Mouse (Mus musculus) heart, embryonic 14.5 days (tissue): Measurements from ENCODE around the gene Mnx1. TPM values are rescaled to one million over a fixed set of nuclear protein-coding genes. Genes with fewer than 3 reads are reported as not detected.
"Not testable (repeated sequence)": the region's sequence is repeated elsewhere in the genome, so short reads cannot be mapped to it uniquely, and the experiment has no call there.

Experiments
- ATAC-seq: fragments of 200-750 bp; cut with Nextera tagmentation; 2 replicates; pipeline ENCODE4 v1.8.0; 2017; ENCODE audit warnings: low read depth, moderate TSS enrichment; ENCODE audit not compliant: insufficient number of reproducible peaks, insufficient read depth, low FRiP score
- H3K27ac ChIP-seq, 2 experiments: fragments of 200-500 bp in 1 of 2; fragments of 300-500 bp in 1 of 2; sonication (generic) in 1 of 2; replicated peaks in 1 of 2; 2 replicates each; pipeline ENCODE4 v1.5.1; 2012 to 2014; ENCODE audit warnings: low read depth in 2 of 2, low read length in 2 of 2, control low read depth in 1 of 2, mild to moderate bottlenecking in 1 of 2, mixed read lengths in 1 of 2; ENCODE audit not compliant: control insufficient read depth in 1 of 2, insufficient read depth in 1 of 2
- H3K27me3 ChIP-seq: fragments of 300-500 bp; sonication (generic); 2 replicates; pipeline ENCODE4 v1.6.1; 2014; ENCODE audit warnings: mild to moderate bottlenecking, low read length, control low read depth; ENCODE audit not compliant: control insufficient read depth, insufficient read depth
- H3K36me3 ChIP-seq: fragments of 300-500 bp; sonication (generic); 2 replicates; pipeline ENCODE4 v1.6.1; 2014; ENCODE audit warnings: mild to moderate bottlenecking, control low read depth, low read length, mixed read lengths; ENCODE audit not compliant: control insufficient read depth, insufficient read depth
- H3K4me1 ChIP-seq, 2 experiments: fragments of 200-500 bp in 1 of 2; fragments of 300-500 bp in 1 of 2; sonication (generic) in 1 of 2; 2 replicates each; pipeline ENCODE4 v1.6.1; 2012 to 2014; ENCODE audit warnings: low read length in 2 of 2, control low read depth in 1 of 2, mixed read lengths in 1 of 2; ENCODE audit not compliant: control insufficient read depth in 2 of 2, insufficient read depth in 2 of 2
- H3K4me2 ChIP-seq: fragments of 300-500 bp; sonication (generic); 2 replicates; pipeline ENCODE4 v1.6.1; 2014; ENCODE audit warnings: mild to moderate bottlenecking, low read length
- H3K4me3 ChIP-seq, 2 experiments: fragments of 200-500 bp in 1 of 2; fragments of 300-500 bp in 1 of 2; sonication (generic) in 1 of 2; 2 replicates each; pipeline ENCODE4 v1.5.1; 2012 to 2014; ENCODE audit warnings: low read length in 2 of 2, mild to moderate bottlenecking in 2 of 2, control low read depth in 1 of 2, low read depth in 1 of 2, moderate library complexity in 1 of 2; ENCODE audit not compliant: control insufficient read depth in 1 of 2, insufficient read depth in 1 of 2
- H3K9ac ChIP-seq: fragments of 300-500 bp; sonication (generic); 2 replicates; pipeline ENCODE4 v1.6.1; 2014; ENCODE audit warnings: mild to moderate bottlenecking, low read length
- H3K9me3 ChIP-seq: fragments of 300-500 bp; sonication (generic); 2 replicates; pipeline ENCODE4 v1.6.1; 2016; ENCODE audit warnings: low read length, control low read depth; ENCODE audit not compliant: control insufficient read depth
- WGBS: fragments of 180-500 bp; shearing (Covaris S2); extraction: QIAGEN DNeasy Blood & Tissue Kit; methylation state at CpG from one replicate; pipeline ENCODE4 v1.1.7; 2014; 5-methylcytosine and 5-hydroxymethylcytosine counted together
- polyA plus RNA-seq: library from polyadenylated mRNA; unstranded; fragments of >200 nt; fragmentation: Nextera tagmentation; extraction: Ambion mirVana; gene quantifications from 2 replicates; pipeline ENCODE4 v1.2.1, GENCODE M21; 2014

Gene Mnx1
- polyA plus RNA-seq, 1 experiment from 2014 or later = not detected

GRCm38 (mm10) chr5:29434872-29435358 is 43.4 kb downstream of the Mnx1 start:
- WGBS = under 1% methylated on average over 48 of the region's 48 CpGs
- Histone ChIP-seq H3K36me3 (peaks cover 45% of the 10 kb centered on the region), H3K27ac (peak overlapping the region; percentile 11 to 75; a peak in 3 of 4 replicates), H3K9me3 (no peaks in the 10 kb centered on the region), H3K9ac (peak overlapping the region; percentile 87), H3K4me2 (peak overlapping the region; percentile 78), H3K27me3 (peaks cover 6% of the 10 kb centered on the region; the same call in 1 of the 2 replicates), H3K4me3 (peak overlapping the region; percentile 84 to 86), H3K4me1 (peaks cover 8 to 13% of the 10 kb centered on the region in 2 experiments)
- peak; percentile 39 for ATAC-seq

GRCm38 (mm10) chr5:29434228-29434871 is 43.9 kb downstream of the Mnx1 start, which contains the start of gene Nom1:
Nom1 (plus strand) TSS chr5:29434664.
- peaks cover 6% of the 10 kb centered on the region; the same call in 1 of the 2 replicates for H3K27me3 ChIP-seq
- peak; percentile 88 for ATAC-seq
- WGBS = 5% methylated on average over 29 of the region's 29 CpGs
- H3K9ac ChIP-seq = peak within 1 kb of the TSS; percentile 87
- H3K9me3 ChIP-seq = no peaks in the 10 kb centered on the region
- H3K27ac ChIP-seq = peak within 1 kb of the TSS; percentile 11 to 75; a peak in 3 of 4 replicates
- H3K4me1 ChIP-seq = peaks cover 8 to 13% of the 10 kb centered on the region in 2 experiments
- H3K4me3 ChIP-seq = peak within 1 kb of the TSS; percentile 84 to 86
- peaks cover 39% of the 10 kb centered on the region for H3K36me3 ChIP-seq
- H3K4me2 ChIP-seq = peak within 1 kb of the TSS; percentile 78

GRCm38 (mm10) chr5:29423330-29423729 is 54.9 kb downstream of the Mnx1 start:
- H3K4me3 ChIP-seq, H3K27ac ChIP-seq, H3K4me2 ChIP-seq, ATAC-seq, H3K36me3 ChIP-seq, H3K27me3 ChIP-seq, H3K9me3 ChIP-seq, H3K4me1 ChIP-seq, H3K9ac ChIP-seq: not testable (repeated sequence)
- WGBS = 70% methylated on average over 3 of the region's 3 CpGs

Other genes with a start within 250 kb of the Mnx1 start
- gene Lmbr1, start 100.1 kb downstream of the Mnx1 start, polyA plus RNA-seq = 19.7 and 21.2 TPM in 2 replicates
- 11.4 and 13.1 TPM in 2 replicates for gene Nom1, start 43.8 kb downstream of the Mnx1 start, polyA plus RNA-seq
- gene Ube3c, start 90.8 kb upstream of the Mnx1 start, polyA plus RNA-seq = 34.6 and 37.5 TPM in 2 replicates